Mouse (Mus musculus) brain, adult 2 months (tissue): ENCODE data around the gene Fto.
A peak's percentile ranks its signal among the peaks of the same experiment; 100 is the strongest.

Source experiments
- DNase-seq: peaks from one replicate; pipeline ENCODE4 v3.0.0; 2011; ENCODE audit warnings: low read depth, low spot score

The Fto gene

GRCm38 (mm10) chr8:91660879-91661278 lies 347.6 kb downstream of the Fto start:
- no peak for DNase-seq

GRCm38 (mm10) chr8:91669461-91670071 lies 356.2 kb downstream of the Fto start:
- DNase-seq: no peak

GRCm38 (mm10) chr8:91676928-91677327 lies 363.6 kb downstream of the Fto start:
- peak; percentile 84 for DNase-seq

GRCm38 (mm10) chr8:91679451-91679850 lies 366.1 kb downstream of the Fto start:
- no peak for DNase-seq

GRCm38 (mm10) chr8:91680125-91680524 lies 366.8 kb downstream of the Fto start:
- DNase-seq: no peak

- no peak for DNase-seq
These were observed 371.4 kb downstream of the Fto start for GRCm38 (mm10) chr8:91684596-91685317.

GRCm38 (mm10) chr8:91685408-91685807 lies 372.1 kb downstream of the Fto start:
- DNase-seq: no peak

- DNase-seq: no peak
These were observed 378.9 kb downstream of the Fto start for GRCm38 (mm10) chr8:91692056-91692721.

- DNase-seq: no peak
These were observed 393.2 kb downstream of the Fto start for GRCm38 (mm10) chr8:91706533-91706932.

GRCm38 (mm10) chr8:91708661-91709060 lies 395.3 kb downstream of the Fto start:
- DNase-seq: no peak

- DNase-seq: no peak
These were observed 396.4 kb downstream of the Fto start for GRCm38 (mm10) chr8:91709768-91710167.

GRCm38 (mm10) chr8:91711202-91711601 lies 397.9 kb downstream of the Fto start:
- no peak for DNase-seq

GRCm38 (mm10) chr8:91711981-91712598 lies 398.8 kb downstream of the Fto start:
- DNase-seq: no peak

- DNase-seq: peak; percentile 26
These were observed 399.6 kb downstream of the Fto start for GRCm38 (mm10) chr8:91712731-91713569.

- no peak for DNase-seq
These were observed 400.5 kb downstream of the Fto start for GRCm38 (mm10) chr8:91713677-91714312.

GRCm38 (mm10) chr8:91714733-91715132 lies 401.4 kb downstream of the Fto start:
- DNase-seq: no peak

- DNase-seq: no peak
These were observed 402.2 kb downstream of the Fto start for GRCm38 (mm10) chr8:91715387-91716085.
